Mouse (Mus musculus): Measurements from ENCODE around the gene Dnaja3. TPM values are rescaled to one million over a fixed set of nuclear protein-coding genes. Genes with fewer than 3 reads are reported as not detected.

The Dnaja3 gene
- polyA plus RNA-seq, 1 experiment from 2014 or later, result 71.9 TPM

Other genes with a start within 250 kb of the Dnaja3 start
- 4.0 and 5.0 TPM in 2 replicates for gene Adcy9, start 219.5 kb upstream of the Dnaja3 start, polyA plus RNA-seq (2015; fragmentation: Nextera tagmentation; extraction: Ambion mirVana)
- 16.3 and 27.7 TPM in 2 replicates for gene Srl, start 98.2 kb upstream of the Dnaja3 start, polyA plus RNA-seq (2015; fragmentation: Nextera tagmentation; extraction: Ambion mirVana)
- gene Tfap4, start 80.1 kb upstream of the Dnaja3 start, polyA plus RNA-seq (2015; fragmentation: Nextera tagmentation; extraction: Ambion mirVana), result 8.5 and 10.6 TPM in 2 replicates
- 13.0 and 14.2 TPM in 2 replicates for gene Glis2, start 45.3 kb upstream of the Dnaja3 start, polyA plus RNA-seq (2015; fragmentation: Nextera tagmentation; extraction: Ambion mirVana)
- gene Pam16, start 15.0 kb upstream of the Dnaja3 start, polyA plus RNA-seq (2015; fragmentation: Nextera tagmentation; extraction: Ambion mirVana), result 139 and 150 TPM in 2 replicates
- gene Vasn, start within 50 bp of the Dnaja3 start, polyA plus RNA-seq (2015; fragmentation: Nextera tagmentation; extraction: Ambion mirVana), result 6.0 and 7.0 TPM in 2 replicates
- 32.1 and 36.6 TPM in 2 replicates for gene Coro7, start 39.8 kb downstream of the Dnaja3 start, polyA plus RNA-seq (2015; fragmentation: Nextera tagmentation; extraction: Ambion mirVana)
- 53.7 and 58.2 TPM in 2 replicates for gene Nmral1, start 79.4 kb downstream of the Dnaja3 start, polyA plus RNA-seq (2015; fragmentation: Nextera tagmentation; extraction: Ambion mirVana)
- 107 and 121 TPM in 2 replicates for gene Hmox2, start 86.4 kb downstream of the Dnaja3 start, polyA plus RNA-seq (2015; fragmentation: Nextera tagmentation; extraction: Ambion mirVana)
- 137 and 143 TPM in 2 replicates for gene Cdip1, start 150.3 kb downstream of the Dnaja3 start, polyA plus RNA-seq (2015; fragmentation: Nextera tagmentation; extraction: Ambion mirVana)
- 0.13 and 0.19 TPM in 2 replicates for gene 4930562C15Rik, start 195.4 kb downstream of the Dnaja3 start, polyA plus RNA-seq (2015; fragmentation: Nextera tagmentation; extraction: Ambion mirVana)
- 55.2 and 73.2 TPM in 2 replicates for gene Ubald1, start 240.3 kb downstream of the Dnaja3 start, polyA plus RNA-seq (2015; fragmentation: Nextera tagmentation; extraction: Ambion mirVana)
- gene Mgrn1, start 246.3 kb downstream of the Dnaja3 start, polyA plus RNA-seq (2015; fragmentation: Nextera tagmentation; extraction: Ambion mirVana), result 133 and 140 TPM in 2 replicates